8 mouse cellular contexts compared by ENCODE assay signal in the genomic region with DNA sequence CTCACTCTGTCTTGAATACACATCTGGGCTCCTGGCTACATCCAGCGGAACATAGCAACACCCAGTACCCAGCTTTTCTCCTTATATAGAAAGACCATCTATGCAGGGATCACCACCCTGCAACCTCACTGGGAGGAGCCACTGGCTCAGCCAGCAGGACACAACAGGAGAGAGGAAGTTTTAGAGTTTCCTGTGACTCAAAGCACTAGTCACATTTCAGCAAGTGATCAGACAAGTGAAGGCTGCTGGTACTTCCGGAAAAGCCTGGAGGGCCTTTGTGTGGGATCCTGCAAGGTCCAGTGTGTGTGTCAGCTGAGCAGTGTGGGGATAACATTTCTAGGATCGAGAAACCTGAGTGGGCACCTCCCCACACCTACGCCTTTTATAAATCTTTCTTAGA. TPM values are rescaled to one million over a fixed set of nuclear protein-coding genes. Genes with fewer than 3 reads are reported as not detected.
DNase-seq lines count a peak whose midpoint lies in the region; ATAC-seq and TF ChIP-seq lines count a peak whose summit lies in the region.

No protein-coding gene starts in this region.

- H3K9ac ChIP-seq in embryonic facial prominence, embryonic 14.5 days (ENCODE audit: low read depth, low read length) = no peak overlapping the region
- H3K9ac ChIP-seq in midbrain, embryonic 11.5 days (ENCODE audit: low read length) = no peak overlapping the region
- H3K9ac ChIP-seq in forebrain, embryonic 11.5 days (ENCODE audit: low read length) = no peak overlapping the region

- H3K4me3 ChIP-seq in embryonic facial prominence, embryonic 14.5 days (ENCODE audit: low read depth, low read length) = no peak overlapping the region
- no peak overlapping the region for H3K4me3 ChIP-seq in kidney, adult 2 months (ENCODE audit: insufficient read depth, low read depth, low read length)
- H3K4me3 ChIP-seq in midbrain, embryonic 11.5 days (ENCODE audit: low read depth, low read length) = no peak overlapping the region
- H3K4me3 ChIP-seq in forebrain, embryonic 11.5 days (ENCODE audit: low read depth, low read length) = no peak overlapping the region

- DNase-seq in layer of hippocampus, adult 9-11 months = peak; percentile 63
- DNase-seq in layer of hippocampus, postnatal 14 days (ENCODE audit: low spot score in 2 of 2) = no peak
- peak; percentile 42 for DNase-seq in embryonic facial prominence, embryonic 14.5 days (ENCODE audit: low spot score)
- DNase-seq in kidney, adult 2 months = peak; percentile 72
- peak; percentile 76 for DNase-seq in lung, postnatal 25 days (ENCODE audit: low spot score)
- no peak for DNase-seq in midbrain, embryonic 11.5 days (ENCODE audit: low spot score, missing footprints)
- no peak for DNase-seq in forebrain, embryonic 11.5 days (ENCODE audit: low spot score)
- DNase-seq in right cerebral cortex, adult 2 months (ENCODE audit: low spot score in 2 of 2) = no peak

- H3K27ac ChIP-seq in embryonic facial prominence, embryonic 14.5 days (replicated peaks; ENCODE audit: low read depth, low read length) = peak overlapping the region; percentile 29; the same call in 1 of the 2 replicates
- H3K27ac ChIP-seq in kidney, adult 2 months (ENCODE audit: insufficient read depth, low read depth, low read length) = 0 out of 2 replicates have a peak overlapping the region, but pooled peaks have one; percentile 18
- no peak overlapping the region for H3K27ac ChIP-seq in midbrain, embryonic 11.5 days (ENCODE audit: low read depth, low read length)
- no peak overlapping the region for H3K27ac ChIP-seq in forebrain, embryonic 11.5 days (ENCODE audit: low read depth, low read length)

- H3K4me1 ChIP-seq in embryonic facial prominence, embryonic 14.5 days (ENCODE audit: control insufficient read depth, insufficient read depth, low read length) = peaks cover 12% of the 10 kb centered on the region; the same call in 1 of the 2 replicates
- peaks cover 37% of the 10 kb centered on the region for H3K4me1 ChIP-seq in kidney, adult 2 months (ENCODE audit: control insufficient read depth, insufficient read depth, low read length)
- no peaks in the 10 kb centered on the region for H3K4me1 ChIP-seq in midbrain, embryonic 11.5 days (ENCODE audit: control insufficient read depth, insufficient read depth, low read length)
- H3K4me1 ChIP-seq in forebrain, embryonic 11.5 days (replicated peaks; ENCODE audit: control insufficient read depth, insufficient read depth, low read length) = no peaks in the 10 kb centered on the region

- 49% methylated on average over 4 of the region's 4 CpGs for WGBS in embryonic facial prominence, embryonic 14.5 days
- 57% methylated on average over 4 of the region's 4 CpGs for WGBS in kidney, adult 2 months
- WGBS in midbrain, embryonic 11.5 days = 83% methylated on average over 4 of the region's 4 CpGs
- 81% methylated on average over 4 of the region's 4 CpGs for WGBS in forebrain, embryonic 11.5 days

- no peaks in the 10 kb centered on the region for H3K9me3 ChIP-seq in embryonic facial prominence, embryonic 14.5 days (ENCODE audit: control insufficient read depth, low read length)
- H3K9me3 ChIP-seq in midbrain, embryonic 11.5 days (ENCODE audit: control insufficient read depth, low read length) = no peaks in the 10 kb centered on the region
- no peaks in the 10 kb centered on the region for H3K9me3 ChIP-seq in forebrain, embryonic 11.5 days (ENCODE audit: control insufficient read depth, low read length)

- H3K27me3 ChIP-seq in embryonic facial prominence, embryonic 14.5 days (replicated peaks; ENCODE audit: control insufficient read depth, insufficient read depth, low read length) = no peaks in the 10 kb centered on the region
- H3K27me3 ChIP-seq in kidney, adult 2 months (replicated peaks; ENCODE audit: control insufficient read depth, insufficient read depth, low read length) = no peaks in the 10 kb centered on the region
- no peaks in the 10 kb centered on the region for H3K27me3 ChIP-seq in midbrain, embryonic 11.5 days (ENCODE audit: control insufficient read depth, insufficient read depth, low read length)
- no peaks in the 10 kb centered on the region for H3K27me3 ChIP-seq in forebrain, embryonic 11.5 days (ENCODE audit: control insufficient read depth, insufficient read depth, low read length)

- no peaks in the 10 kb centered on the region; the same call in 1 of the 2 replicates for H3K36me3 ChIP-seq in embryonic facial prominence, embryonic 14.5 days (ENCODE audit: control insufficient read depth, insufficient read depth, low read length)
- no peaks in the 10 kb centered on the region for H3K36me3 ChIP-seq in kidney, adult 2 months (ENCODE audit: control insufficient read depth, insufficient read depth, low read length)
- H3K36me3 ChIP-seq in midbrain, embryonic 11.5 days (ENCODE audit: control insufficient read depth, insufficient read depth, low read length) = no peaks in the 10 kb centered on the region
- no peaks in the 10 kb centered on the region for H3K36me3 ChIP-seq in forebrain, embryonic 11.5 days (ENCODE audit: control insufficient read depth, insufficient read depth, low read length)

- no peak for TF ChIP-seq POLR2A in kidney, adult 2 months (IDR thresholded peaks at IDR 0.05; ENCODE audit: low read depth, low read length)

- H3K4me2 ChIP-seq in embryonic facial prominence, embryonic 14.5 days (ENCODE audit: low read depth, low read length) = no peak overlapping the region
- H3K4me2 ChIP-seq in midbrain, embryonic 11.5 days = no peak overlapping the region
- no peak overlapping the region for H3K4me2 ChIP-seq in forebrain, embryonic 11.5 days (ENCODE audit: low read depth, low read length, severe bottlenecking)

- TF ChIP-seq CTCF in kidney, adult 2 months (conservative IDR thresholded peaks at IDR 0.05; ENCODE audit: insufficient read depth, insufficient read length, low read depth, low read length) = no peak

- ATAC-seq in embryonic facial prominence, embryonic 14.5 days (ENCODE audit: low read depth) = no peak
- no peak for ATAC-seq in midbrain, embryonic 11.5 days (ENCODE audit: low FRiP score)
- no peak for ATAC-seq in forebrain, embryonic 11.5 days (replicated peaks; ENCODE audit: low FRiP score)

RNA-seq across cellular contexts. Expression of gene Tubd1, which starts 32.4 kb away (rescaled TPM):
- total RNA-seq in layer of hippocampus, postnatal 14 days (2021) = 1 to 10 TPM; 7.0 to 9.2 TPM
- polyA plus RNA-seq in embryonic facial prominence, embryonic 14.5 days (2014; fragmentation: Nextera tagmentation; extraction: Ambion mirVana) = 10.8 and 12.7 TPM in 2 replicates
- 2.6 and 2.8 TPM in 2 replicates for polyA plus RNA-seq in kidney, adult 2 months (2012; rRNA removed)
- polyA plus RNA-seq in midbrain, embryonic 11.5 days (2014; fragmentation: Nextera tagmentation; extraction: Ambion mirVana) = 11.2 and 15.1 TPM in 2 replicates
- polyA plus RNA-seq in forebrain, embryonic 11.5 days (2014; fragmentation: Nextera tagmentation; extraction: Ambion mirVana) = 13.9 TPM in 2 replicates

RNA-seq across cellular contexts. Expression of gene Rps6kb1, which starts 32.6 kb away (rescaled TPM):
- 10 to 100 TPM; 45.2 to 46.3 TPM for total RNA-seq in layer of hippocampus, postnatal 14 days (2021)
- 60.5 and 66.1 TPM in 2 replicates for polyA plus RNA-seq in embryonic facial prominence, embryonic 14.5 days (2014; fragmentation: Nextera tagmentation; extraction: Ambion mirVana)
- polyA plus RNA-seq in kidney, adult 2 months (2012; rRNA removed) = 6.0 and 7.3 TPM in 2 replicates
- 54.1 and 62.2 TPM in 2 replicates for polyA plus RNA-seq in midbrain, embryonic 11.5 days (2014; fragmentation: Nextera tagmentation; extraction: Ambion mirVana)
- 62.2 and 66.4 TPM in 2 replicates for polyA plus RNA-seq in forebrain, embryonic 11.5 days (2014; fragmentation: Nextera tagmentation; extraction: Ambion mirVana)

Comparison
In these comparisons a context has a peak if more than half of its experiments do, and no peak if none do; other contexts are left out.
1. DNase-seq: peak in layer of hippocampus, adult 9-11 months (single experiment), embryonic facial prominence, embryonic 14.5 days (single experiment), kidney, adult 2 months (single experiment) and lung, postnatal 25 days (single experiment); none in layer of hippocampus, postnatal 14 days (0 of 2), midbrain, embryonic 11.5 days (single experiment), forebrain, embryonic 11.5 days (single experiment) and right cerebral cortex, adult 2 months (0 of 2).
2. H3K27ac ChIP-seq: peak in embryonic facial prominence, embryonic 14.5 days (single experiment) and kidney, adult 2 months (single experiment); none in midbrain, embryonic 11.5 days (single experiment) and forebrain, embryonic 11.5 days (single experiment).